Mouse (Mus musculus): ENCODE results near the gene Tpm4. TPM values are rescaled to one million over a fixed set of nuclear protein-coding genes. Genes with fewer than 3 reads are reported as not detected.

Gene Tpm4
- 486 TPM for polyA plus RNA-seq (2015; fragmentation: Illumina TruSeq; extraction: RNeasy Lipid Tissue Mini Kit (QIAGEN cat#74804); ENCODE audit: insufficient read depth, low replicate concordance)

GRCm38 (mm10) chr8:72134756-72135445 is at the start of gene Tpm4:
Gene Tpm4 (plus strand): TSS chr8:72134975.

DNA sequence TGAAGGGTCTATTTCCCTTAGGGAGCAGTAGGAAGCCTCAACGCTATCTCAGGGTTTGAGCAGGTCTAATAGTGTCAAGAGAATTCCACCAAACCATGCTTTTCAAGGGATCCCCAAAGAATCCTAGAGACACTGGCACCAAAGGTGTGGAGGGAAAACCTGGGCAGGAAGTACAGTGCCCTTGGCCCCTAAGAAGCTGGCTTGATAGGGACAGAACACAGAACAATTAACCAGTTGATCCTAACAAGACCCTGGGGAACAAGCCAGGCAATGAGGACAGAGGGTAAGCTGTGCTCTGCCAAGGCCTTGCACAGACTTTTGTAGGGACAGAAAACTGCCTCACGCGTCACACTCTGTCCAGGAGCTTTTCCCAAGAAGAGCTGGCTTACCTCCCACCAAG is 28.0 kb upstream of the Tpm4 start, which contains the start of gene Olfr374:
Gene Olfr374 (plus strand): TSS at position 301 of the 400 bp plus-strand sequence.

GRCm38 (mm10) chr8:72160707-72161697 is 26.2 kb downstream of the Tpm4 start, which contains the start of gene Rab8a:
Gene Rab8a (plus strand): TSS chr8:72161200.

GRCm38 (mm10) chr8:72189417-72190214 is 54.8 kb downstream of the Tpm4 start, which contains the start of gene Hsh2d:
Gene Hsh2d (plus strand): TSS chr8:72189638.

Other genes with a start within 250 kb of the Tpm4 start
- 13.7 TPM for gene Zfp882, start 226.4 kb upstream of the Tpm4 start, polyA plus RNA-seq (2015; fragmentation: Illumina TruSeq; extraction: RNeasy Lipid Tissue Mini Kit (QIAGEN cat#74804); ENCODE audit: insufficient read depth, low replicate concordance)
- 46.6 TPM for gene Zfp617, start 226.3 kb upstream of the Tpm4 start, polyA plus RNA-seq (2015; fragmentation: Illumina TruSeq; extraction: RNeasy Lipid Tissue Mini Kit (QIAGEN cat#74804); ENCODE audit: insufficient read depth, low replicate concordance)
- gene Zfp961, start 183.9 kb upstream of the Tpm4 start, polyA plus RNA-seq (2015; fragmentation: Illumina TruSeq; extraction: RNeasy Lipid Tissue Mini Kit (QIAGEN cat#74804); ENCODE audit: insufficient read depth, low replicate concordance) = 56.0 TPM
- 35.6 TPM for gene Cyp4f18, start 125.3 kb upstream of the Tpm4 start, polyA plus RNA-seq (2015; fragmentation: Illumina TruSeq; extraction: RNeasy Lipid Tissue Mini Kit (QIAGEN cat#74804); ENCODE audit: insufficient read depth, low replicate concordance)
- 0.08 TPM for gene Olfr372, start 93.8 kb upstream of the Tpm4 start, polyA plus RNA-seq (2015; fragmentation: Illumina TruSeq; extraction: RNeasy Lipid Tissue Mini Kit (QIAGEN cat#74804); ENCODE audit: insufficient read depth, low replicate concordance)
- not detected for gene Olfr373, start 51.8 kb upstream of the Tpm4 start, polyA plus RNA-seq (2015; fragmentation: Illumina TruSeq; extraction: RNeasy Lipid Tissue Mini Kit (QIAGEN cat#74804); ENCODE audit: insufficient read depth, low replicate concordance)
- 0.10 TPM for gene Olfr374, start 27.9 kb upstream of the Tpm4 start, polyA plus RNA-seq (2015; fragmentation: Illumina TruSeq; extraction: RNeasy Lipid Tissue Mini Kit (QIAGEN cat#74804); ENCODE audit: insufficient read depth, low replicate concordance)
- 177 TPM for gene Rab8a, start 26.2 kb downstream of the Tpm4 start, polyA plus RNA-seq (2015; fragmentation: Illumina TruSeq; extraction: RNeasy Lipid Tissue Mini Kit (QIAGEN cat#74804); ENCODE audit: insufficient read depth, low replicate concordance)
- gene Hsh2d, start 54.7 kb downstream of the Tpm4 start, polyA plus RNA-seq (2015; fragmentation: Illumina TruSeq; extraction: RNeasy Lipid Tissue Mini Kit (QIAGEN cat#74804); ENCODE audit: insufficient read depth, low replicate concordance) = 26.3 TPM
- gene Cib3, start 77.9 kb downstream of the Tpm4 start, polyA plus RNA-seq (2015; fragmentation: Illumina TruSeq; extraction: RNeasy Lipid Tissue Mini Kit (QIAGEN cat#74804); ENCODE audit: insufficient read depth, low replicate concordance) = 0.79 TPM
- not detected for gene Gm11034, start 78.7 kb downstream of the Tpm4 start, polyA plus RNA-seq (2015; fragmentation: Illumina TruSeq; extraction: RNeasy Lipid Tissue Mini Kit (QIAGEN cat#74804); ENCODE audit: insufficient read depth, low replicate concordance)
- gene Fam32a, start 84.8 kb downstream of the Tpm4 start, polyA plus RNA-seq (2015; fragmentation: Illumina TruSeq; extraction: RNeasy Lipid Tissue Mini Kit (QIAGEN cat#74804); ENCODE audit: insufficient read depth, low replicate concordance) = 74.4 TPM
- gene Ap1m1, start 105.0 kb downstream of the Tpm4 start, polyA plus RNA-seq (2015; fragmentation: Illumina TruSeq; extraction: RNeasy Lipid Tissue Mini Kit (QIAGEN cat#74804); ENCODE audit: insufficient read depth, low replicate concordance) = 94.1 TPM
- gene Gm10282, start 170.3 kb downstream of the Tpm4 start, polyA plus RNA-seq (2015; fragmentation: Illumina TruSeq; extraction: RNeasy Lipid Tissue Mini Kit (QIAGEN cat#74804); ENCODE audit: insufficient read depth, low replicate concordance) = 4.5 TPM
- 88.1 TPM for gene Klf2, start 184.1 kb downstream of the Tpm4 start, polyA plus RNA-seq (2015; fragmentation: Illumina TruSeq; extraction: RNeasy Lipid Tissue Mini Kit (QIAGEN cat#74804); ENCODE audit: insufficient read depth, low replicate concordance)